Mouse (Mus musculus) C2C12 (cell line): ENCODE data around the gene Vps11.

Source experiments
- CEBPB ChIP-seq: IDR thresholded peaks from one replicate; pipeline ENCODE4 v1.6.1; 2011; ENCODE audit warnings: low read depth, mild to moderate bottlenecking, control low read depth, moderate library complexity
- CTCF ChIP-seq: IDR thresholded peaks from one replicate; pipeline ENCODE4 v1.5.1; 2011; ENCODE audit not compliant: control insufficient read depth, insufficient read depth, insufficient read length
- FOSL1 ChIP-seq: IDR thresholded peaks from one replicate; pipeline ENCODE4 v1.8.0; 2011; ENCODE audit warnings: mild to moderate bottlenecking, low read length; ENCODE audit not compliant: poor library complexity, insufficient read depth, severe bottlenecking
- MYOG ChIP-seq: IDR thresholded peaks from one replicate; pipeline ENCODE4 v1.6.1; 2011; ENCODE audit not compliant: control insufficient read depth, insufficient read length; ENCODE audit errors: extremely low read depth

DNA sequence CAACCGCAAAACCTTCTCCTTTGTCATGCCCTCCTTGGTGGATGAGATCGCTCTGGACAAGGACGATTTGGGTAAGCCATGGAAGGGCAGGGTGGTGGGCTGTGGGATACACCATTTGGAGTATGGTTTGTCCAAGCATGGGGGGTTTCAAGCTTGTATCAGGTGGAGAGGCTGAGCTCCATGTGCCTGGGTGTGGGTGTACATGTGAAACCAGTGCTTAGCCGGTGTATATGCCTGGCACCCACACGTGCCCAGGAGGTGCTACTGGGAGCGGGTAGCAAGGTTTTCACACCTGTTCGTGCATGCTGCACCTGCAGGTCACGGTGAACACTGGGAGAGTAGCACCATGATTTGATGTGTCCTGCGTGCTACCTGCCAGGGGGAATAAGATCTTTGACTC is 37.1 kb upstream of the Vps11 start:
- TF ChIP-seq CTCF = no peak
- no peak for TF ChIP-seq MYOG
- no peak for TF ChIP-seq CEBPB
- no peak for TF ChIP-seq FOSL1
